Mouse (Mus musculus) intestine, embryonic 16.5 days (tissue): ENCODE measurements around the gene Kcnk18. TPM values are rescaled to one million over a fixed set of nuclear protein-coding genes. Genes with fewer than 3 reads are reported as not detected.

Source experiments
- ATAC-seq: fragments of 200-750 bp; cut with Nextera tagmentation; 2 replicates; pipeline ENCODE4 v1.8.0; 2017; ENCODE audit warnings: moderate TSS enrichment, moderate library complexity
- H3K27ac ChIP-seq: fragments of 300-500 bp; sonication (generic); 2 replicates; pipeline ENCODE4 v1.5.1; 2014; ENCODE audit warnings: mild to moderate bottlenecking, low read length
- H3K27me3 ChIP-seq: fragments of 300-500 bp; sonication (generic); replicated peaks from 2 replicates; pipeline ENCODE4 v1.6.1; 2014; ENCODE audit warnings: low read length, control low read depth, mixed read lengths; ENCODE audit not compliant: control insufficient read depth, insufficient read depth
- H3K36me3 ChIP-seq: fragments of 300-500 bp; sonication (generic); 2 replicates; pipeline ENCODE4 v1.6.1; 2014; ENCODE audit warnings: low read length, control low read depth; ENCODE audit not compliant: control insufficient read depth, insufficient read depth
- H3K4me1 ChIP-seq: fragments of 300-500 bp; sonication (generic); 2 replicates; pipeline ENCODE4 v1.6.1; 2014; ENCODE audit warnings: low read length, control low read depth, mixed read lengths; ENCODE audit not compliant: control insufficient read depth, insufficient read depth
- H3K4me2 ChIP-seq: fragments of 300-500 bp; sonication (generic); 2 replicates; pipeline ENCODE4 v1.6.1; 2014; ENCODE audit warnings: low read depth, low read length, control low read depth
- H3K4me3 ChIP-seq: fragments of 300-500 bp; sonication (generic); 2 replicates; pipeline ENCODE4 v1.5.1; 2014; ENCODE audit warnings: mild to moderate bottlenecking, low read length
- H3K9ac ChIP-seq: fragments of 300-500 bp; sonication (generic); 2 replicates; pipeline ENCODE4 v1.6.1; 2014; ENCODE audit warnings: low read depth, low read length
- H3K9me3 ChIP-seq: fragments of 300-500 bp; sonication (generic); 2 replicates; pipeline ENCODE4 v1.6.1; 2016; ENCODE audit warnings: low read length, control low read depth; ENCODE audit not compliant: control insufficient read depth
- WGBS: fragments of 180-500 bp; shearing (Covaris S2); extraction: QIAGEN DNeasy Blood & Tissue Kit; methylation state at CpG from one replicate; pipeline ENCODE4 v1.1.7; 2014; 5-methylcytosine and 5-hydroxymethylcytosine counted together
- polyA plus RNA-seq: library from polyadenylated mRNA; unstranded; fragments of >200 nt; fragmentation: Nextera tagmentation; extraction: Ambion mirVana; gene quantifications from 2 replicates; pipeline ENCODE4 v1.2.1, GENCODE M21; 2015

Kcnk18 gene
- not detected in 2 replicates for polyA plus RNA-seq

DNA sequence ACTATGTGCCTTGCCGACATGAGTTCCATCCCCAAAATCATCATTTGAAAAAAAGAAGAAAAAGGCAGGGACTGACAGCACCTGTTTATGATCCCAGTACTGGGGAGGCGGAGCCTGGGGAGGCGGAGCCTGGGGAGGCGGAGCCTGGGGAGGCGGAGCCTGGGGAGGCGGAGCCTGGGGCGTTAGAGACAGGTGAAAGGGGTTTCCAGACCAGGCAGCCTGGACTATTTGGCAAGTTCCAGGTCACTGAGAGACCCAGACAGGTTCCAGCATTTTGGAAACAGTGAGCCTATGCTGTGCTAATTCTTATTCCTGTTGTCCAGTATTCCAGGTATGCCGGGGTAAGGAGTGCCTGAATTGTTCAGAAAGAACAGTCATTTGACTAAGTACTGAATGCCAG is at the start of gene Kcnk18:
Kcnk18 (plus strand) TSS at position 224 of the 400 bp plus-strand sequence.
- Histone ChIP-seq H3K36me3 (no peaks in the 10 kb centered on the region), H3K4me3 (no peak within 1 kb of the TSS), H3K27ac (no peak within 1 kb of the TSS), H3K4me2 (no peak within 1 kb of the TSS), H3K27me3 (peaks cover 2% of the 10 kb centered on the region; the same call in 1 of the 2 replicates), H3K9me3 (no peaks in the 10 kb centered on the region), H3K9ac (no peak within 1 kb of the TSS), H3K4me1 (no peaks in the 10 kb centered on the region)
- ATAC-seq: no peak
- WGBS: 83% methylated on average over 8 of the region's 8 CpGs

DNA sequence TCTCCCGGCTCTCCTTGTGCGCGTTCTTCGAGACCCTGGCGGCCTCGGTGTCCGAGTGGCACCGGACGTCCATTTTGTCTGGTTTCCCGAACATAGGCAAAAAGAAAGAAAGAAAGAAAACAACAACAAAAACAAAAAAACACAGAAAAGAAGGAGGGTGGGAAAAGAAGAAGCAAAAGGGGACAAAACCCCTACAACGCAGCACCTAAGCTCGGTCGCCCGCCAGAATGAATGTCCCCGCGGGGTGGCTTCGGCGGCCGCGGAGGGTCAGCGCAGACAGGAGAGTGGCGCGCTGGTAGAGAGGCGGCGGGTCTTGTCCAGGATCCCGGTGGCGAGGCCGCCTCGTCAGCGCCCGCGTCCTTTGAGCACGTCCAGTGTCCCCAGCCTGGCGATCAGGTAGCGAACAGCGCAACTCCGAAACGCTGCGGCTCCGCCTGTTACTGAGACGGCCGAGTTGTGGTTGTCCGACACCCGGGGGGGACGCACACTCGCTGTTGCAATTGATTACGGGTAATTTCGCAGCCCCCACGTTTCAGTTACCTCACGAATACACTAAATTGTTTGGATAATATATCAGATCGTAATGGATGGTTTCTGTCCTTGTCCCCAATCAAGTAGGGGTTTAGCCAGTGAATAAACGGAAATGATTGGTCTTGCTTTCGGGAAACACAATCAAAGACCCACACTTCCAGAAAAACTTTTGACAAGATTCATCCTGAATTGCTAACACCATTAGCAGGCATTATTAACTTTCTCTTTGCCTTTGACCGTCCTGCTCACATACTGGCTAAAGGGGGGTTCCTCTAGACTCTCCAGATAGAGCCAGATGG is 48.9 kb upstream of the Kcnk18 start, which contains the start of gene Vax1:
Vax1 (minus strand) TSS at position 121 of the 830 bp plus-strand sequence.
- H3K4me1 ChIP-seq: peaks cover 17% of the 10 kb centered on the region
- H3K4me2 ChIP-seq: peak within 1 kb of the TSS; percentile 50
- no peaks in the 10 kb centered on the region for H3K9me3 ChIP-seq
- under 1% methylated on average over 54 of the region's 54 CpGs for WGBS
- no peaks in the 10 kb centered on the region for H3K36me3 ChIP-seq
- no peak within 1 kb of the TSS for H3K27ac ChIP-seq
- H3K4me3 ChIP-seq: peak within 1 kb of the TSS; percentile 36
- peaks cover 96% of the 10 kb centered on the region for H3K27me3 ChIP-seq
- no peak within 1 kb of the TSS for H3K9ac ChIP-seq
- no peak for ATAC-seq

DNA sequence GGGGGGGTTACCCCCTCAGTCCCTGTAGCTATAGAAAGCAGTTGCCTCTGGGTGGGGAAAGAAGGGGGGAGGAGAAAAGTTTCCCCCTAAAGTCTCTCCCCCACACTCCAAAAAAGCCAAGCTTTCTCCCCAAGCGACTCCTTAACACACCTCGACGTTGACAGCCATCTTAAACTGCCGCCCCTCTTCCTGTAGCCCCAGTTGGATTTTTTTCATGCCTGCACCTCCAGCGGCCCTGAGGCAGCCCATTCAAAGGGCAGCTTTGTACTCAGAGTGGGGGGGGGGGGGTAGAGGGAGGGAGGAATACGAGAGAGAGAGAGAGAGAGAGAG is 48.3 kb upstream of the Kcnk18 start:
- Histone ChIP-seq H3K36me3 (no peaks in the 10 kb centered on the region), H3K4me1 (peaks cover 17% of the 10 kb centered on the region), H3K4me2 (no peak overlapping the region), H3K27ac (no peak overlapping the region), H3K27me3 (peaks cover 95% of the 10 kb centered on the region), H3K4me3 (no peak overlapping the region), H3K9me3 (no peaks in the 10 kb centered on the region), H3K9ac (no peak overlapping the region)
- ATAC-seq: no peak
- WGBS: 0% methylated on average over 5 of the region's 6 CpGs

DNA sequence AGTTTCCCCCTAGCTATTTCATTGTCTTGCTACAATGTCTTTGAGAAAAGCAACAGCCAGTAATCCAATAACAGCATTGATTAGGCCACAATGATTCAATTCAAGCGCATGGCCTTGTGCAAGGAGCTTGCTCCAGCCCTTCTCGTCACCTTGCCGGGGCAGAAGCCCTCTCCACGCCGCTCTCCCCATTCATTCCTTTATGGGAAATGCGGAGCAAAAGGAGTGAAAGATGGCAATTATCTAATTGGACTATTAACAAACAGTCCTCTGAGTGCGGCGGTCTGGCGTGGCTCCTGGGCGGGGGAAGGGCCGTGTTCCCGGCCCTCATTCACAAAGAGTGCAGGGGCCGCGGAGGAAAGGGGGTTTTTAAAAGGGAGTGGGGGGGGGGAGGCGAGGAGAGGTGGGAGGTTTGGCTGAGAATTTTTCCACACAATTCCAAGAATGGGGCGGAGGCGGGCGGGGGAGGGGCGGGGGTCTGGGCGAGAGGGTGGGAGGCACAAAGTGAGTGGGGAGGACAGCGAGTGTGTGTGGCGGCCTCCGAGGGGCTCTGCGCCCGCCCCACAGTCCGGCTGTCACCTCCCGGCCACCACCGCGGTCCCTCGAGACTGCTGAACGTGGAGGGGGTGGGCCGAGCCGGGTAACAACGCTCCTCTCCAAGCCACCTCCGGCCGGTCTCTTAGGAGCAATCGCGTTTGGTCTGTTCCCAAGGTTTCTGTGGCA is 47.7 kb upstream of the Kcnk18 start:
- H3K27me3 ChIP-seq: peaks cover 94% of the 10 kb centered on the region
- no peaks in the 10 kb centered on the region for H3K36me3 ChIP-seq
- peaks cover 17% of the 10 kb centered on the region for H3K4me1 ChIP-seq
- no peak for ATAC-seq
- no peak overlapping the region for H3K4me2 ChIP-seq
- WGBS: 1% methylated on average over 36 of the region's 38 CpGs
- H3K4me3 ChIP-seq: no peak overlapping the region
- no peaks in the 10 kb centered on the region for H3K9me3 ChIP-seq
- H3K9ac ChIP-seq: no peak overlapping the region
- no peak overlapping the region for H3K27ac ChIP-seq

GRCm38 (mm10) chr19:59171871-59172245 is 47.2 kb upstream of the Kcnk18 start:
- WGBS: 1% methylated on average over 19 of the region's 19 CpGs
- Histone ChIP-seq H3K9ac (no peak overlapping the region), H3K4me2 (no peak overlapping the region), H3K36me3 (no peaks in the 10 kb centered on the region), H3K27ac (no peak overlapping the region), H3K9me3 (no peaks in the 10 kb centered on the region), H3K27me3 (peaks cover 92% of the 10 kb centered on the region), H3K4me1 (peaks cover 13% of the 10 kb centered on the region), H3K4me3 (no peak overlapping the region)
- no peak for ATAC-seq

- H3K9me3 ChIP-seq: no peaks in the 10 kb centered on the region
- WGBS: 2% methylated on average over 3 of the region's 3 CpGs
Observed at GRCm38 (mm10) chr19:59172781-59173180, 46.2 kb upstream of the Kcnk18 start.

GRCm38 (mm10) chr19:59173341-59174015 is 45.5 kb upstream of the Kcnk18 start:
- 11% methylated on average over 6 of the region's 6 CpGs for WGBS
- Histone ChIP-seq H3K36me3 (no peaks in the 10 kb centered on the region), H3K27me3 (peaks cover 78% of the 10 kb centered on the region), H3K27ac (no peak overlapping the region), H3K4me2 (no peak overlapping the region), H3K9ac (no peak overlapping the region), H3K9me3 (no peaks in the 10 kb centered on the region), H3K4me1 (peaks cover 12% of the 10 kb centered on the region), H3K4me3 (no peak overlapping the region)
- ATAC-seq: no peak

More at GRCm38 (mm10) chr19:59172781-59173180, 46.2 kb upstream of the Kcnk18 start:
- no peak for ATAC-seq
- no peak overlapping the region for H3K27ac ChIP-seq
- no peak overlapping the region for H3K9ac ChIP-seq
- H3K4me3 ChIP-seq: no peak overlapping the region
- no peaks in the 10 kb centered on the region for H3K36me3 ChIP-seq
- H3K4me2 ChIP-seq: no peak overlapping the region
- H3K27me3 ChIP-seq: peaks cover 83% of the 10 kb centered on the region
- peaks cover 12% of the 10 kb centered on the region for H3K4me1 ChIP-seq

DNA sequence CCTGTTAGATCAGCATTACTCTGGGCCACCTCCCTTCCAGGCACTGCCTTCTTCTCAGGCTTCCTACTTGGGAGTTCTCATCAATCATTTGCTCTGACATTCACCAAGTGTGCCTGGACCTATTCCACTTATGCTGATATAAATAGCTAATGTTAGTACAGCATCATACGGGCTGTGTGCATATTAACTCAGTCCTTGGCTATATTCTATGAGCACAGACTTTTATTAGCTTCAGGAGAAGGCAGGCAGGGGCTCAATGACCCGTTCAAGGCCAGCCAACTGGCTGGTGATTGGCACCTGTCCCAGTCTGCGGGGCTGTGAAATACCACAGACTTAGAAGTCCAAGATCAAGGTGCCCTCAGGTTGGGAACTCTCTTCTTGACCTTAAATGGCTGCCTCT is 35.0 kb upstream of the Kcnk18 start:
- Histone ChIP-seq H3K9ac (no peak overlapping the region), H3K4me2 (no peak overlapping the region), H3K4me3 (no peak overlapping the region), H3K27ac (no peak overlapping the region), H3K9me3 (no peaks in the 10 kb centered on the region), H3K4me1 (no peaks in the 10 kb centered on the region), H3K36me3 (no peaks in the 10 kb centered on the region), H3K27me3 (peaks cover 23% of the 10 kb centered on the region; the same call in 1 of the 2 replicates)
- WGBS: 29% methylated on average over 3 of the region's 3 CpGs
- ATAC-seq: no peak

DNA sequence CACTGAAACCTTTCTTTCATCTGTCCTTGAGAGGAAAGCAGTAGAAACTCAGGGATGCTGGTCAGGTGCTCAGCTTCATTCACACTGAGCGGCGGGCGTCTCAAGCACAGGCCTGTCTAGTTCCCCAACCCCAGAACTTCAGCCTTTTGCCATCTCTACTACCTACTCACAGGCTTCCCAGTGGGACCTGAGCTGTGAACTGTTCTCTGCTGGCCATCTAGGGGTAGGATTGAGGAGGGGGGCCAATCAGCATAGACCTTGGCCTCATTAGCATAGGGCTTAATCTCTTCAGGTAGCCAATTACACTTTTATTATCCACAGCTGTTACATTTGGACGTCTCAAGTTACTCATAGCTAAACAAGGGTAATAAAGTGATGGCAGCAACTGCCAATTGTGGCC is 30.0 kb upstream of the Kcnk18 start:
- Histone ChIP-seq H3K4me2 (no peak overlapping the region), H3K9ac (no peak overlapping the region), H3K36me3 (no peaks in the 10 kb centered on the region), H3K27ac (no peak overlapping the region), H3K9me3 (no peaks in the 10 kb centered on the region), H3K4me1 (no peaks in the 10 kb centered on the region), H3K27me3 (peaks cover 53% of the 10 kb centered on the region), H3K4me3 (no peak overlapping the region)
- WGBS: 14% methylated on average over 4 of the region's 4 CpGs
- ATAC-seq: peak; percentile 48; the same call in 1 of the 2 replicates
